Mouse (Mus musculus) heart, embryonic 15.5 days (tissue): ENCODE measurements around the gene Smurf2. TPM values are rescaled to one million over a fixed set of nuclear protein-coding genes. Genes with fewer than 3 reads are reported as not detected.

ENCODE experiments used
- ATAC-seq: fragments of 200-750 bp; cut with Nextera tagmentation; replicated peaks from 2 replicates; pipeline ENCODE4 v1.8.0; 2017; ENCODE audit warnings: low read depth, moderate TSS enrichment; ENCODE audit not compliant: insufficient number of reproducible peaks, insufficient read depth, low FRiP score
- H3K27ac ChIP-seq: fragments of 300-500 bp; sonication (generic); 2 replicates; pipeline ENCODE4 v1.5.1; 2015; ENCODE audit warnings: mild to moderate bottlenecking, inconsistent platforms
- H3K27me3 ChIP-seq: fragments of 300-500 bp; sonication (generic); 2 replicates; pipeline ENCODE4 v1.6.1; 2015; ENCODE audit warnings: inconsistent platforms
- H3K36me3 ChIP-seq: fragments of 300-500 bp; sonication (generic); 2 replicates; pipeline ENCODE4 v1.6.1; 2015; ENCODE audit warnings: mild to moderate bottlenecking, inconsistent platforms
- H3K4me1 ChIP-seq: fragments of 300-500 bp; sonication (generic); replicated peaks from 2 replicates; pipeline ENCODE4 v1.6.1; 2015; ENCODE audit warnings: inconsistent platforms
- H3K4me2 ChIP-seq: fragments of 300-500 bp; sonication (generic); 2 replicates; pipeline ENCODE4 v1.6.1; 2015; ENCODE audit warnings: inconsistent platforms, mild to moderate bottlenecking, moderate library complexity
- H3K4me3 ChIP-seq: fragments of 300-500 bp; sonication (generic); 2 replicates; pipeline ENCODE4 v1.5.1; 2015; ENCODE audit warnings: mild to moderate bottlenecking, inconsistent platforms
- H3K9ac ChIP-seq: fragments of 300-500 bp; sonication (generic); 2 replicates; pipeline ENCODE4 v1.6.1; 2015; ENCODE audit warnings: mild to moderate bottlenecking, inconsistent platforms
- H3K9me3 ChIP-seq: fragments of 300-500 bp; sonication (generic); replicated peaks from 2 replicates; pipeline ENCODE4 v1.6.1; 2016; ENCODE audit warnings: inconsistent platforms
- WGBS: fragments of 180-500 bp; shearing (Covaris S2); methylation state at CpG from one replicate; pipeline ENCODE4 v1.1.7; 2015; ENCODE audit warnings: mixed read lengths; 5-methylcytosine and 5-hydroxymethylcytosine counted together
- polyA plus RNA-seq: library from polyadenylated mRNA; unstranded; fragments of >200 nt; fragmentation: Nextera tagmentation; extraction: Ambion mirVana; gene quantifications from 2 replicates; pipeline ENCODE4 v1.2.1, GENCODE M21; 2015

The Smurf2 gene
- polyA plus RNA-seq, 1 experiment from 2014 or later, result 8.9 TPM

DNA sequence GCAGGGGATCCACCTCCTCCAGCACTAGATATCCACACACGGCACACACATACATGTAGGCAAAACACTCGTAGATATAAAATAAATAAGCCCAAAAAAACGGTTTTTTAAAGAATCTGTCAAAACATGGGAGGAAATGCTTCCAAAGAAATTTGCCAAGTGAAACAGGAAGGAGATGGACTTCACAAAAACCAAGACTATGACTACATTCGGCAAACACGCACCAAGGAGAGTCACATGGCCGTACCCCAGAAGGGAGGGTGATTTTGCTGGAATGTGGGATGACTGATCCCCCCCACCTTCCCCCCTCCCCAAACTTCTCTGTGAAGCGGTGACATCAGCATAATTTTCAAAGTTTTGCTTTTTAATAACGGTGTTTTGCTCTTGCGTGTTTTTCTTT, 33.6 kb upstream of the Smurf2 start:
- Histone ChIP-seq H3K9me3 (no peaks in the 10 kb centered on the region), H3K9ac (no peak overlapping the region), H3K4me2 (no peak overlapping the region), H3K4me3 (no peak overlapping the region), H3K27ac (no peak overlapping the region), H3K36me3 (no peaks in the 10 kb centered on the region), H3K4me1 (peaks cover 22% of the 10 kb centered on the region), H3K27me3 (no peaks in the 10 kb centered on the region)
- ATAC-seq, result no peak
- WGBS, result 63% methylated on average over 9 of the region's 9 CpGs

DNA sequence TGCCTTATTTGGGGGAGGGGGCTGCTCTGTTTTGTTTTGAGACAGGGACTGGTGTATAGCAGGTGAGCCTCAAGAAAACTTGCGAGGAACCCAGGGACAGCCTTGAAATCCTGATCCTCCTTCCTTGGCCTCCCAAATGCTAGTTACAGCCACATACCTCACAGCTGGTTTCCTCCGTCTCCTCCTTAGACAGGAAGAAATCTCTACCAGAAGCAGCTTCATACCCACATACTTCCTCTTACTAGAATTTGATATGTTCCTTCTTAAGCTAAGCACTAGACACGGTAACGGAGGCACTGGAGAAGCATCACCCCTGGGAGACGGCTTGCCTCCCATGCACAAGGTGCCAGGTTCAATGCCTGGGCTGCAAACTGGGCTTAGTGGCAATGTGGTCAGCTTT, 16.8 kb upstream of the Smurf2 start:
- H3K4me3 ChIP-seq, result no peak overlapping the region
- no peaks in the 10 kb centered on the region for H3K9me3 ChIP-seq
- H3K4me2 ChIP-seq, result no peak overlapping the region
- 73% methylated on average over 5 of the region's 5 CpGs for WGBS
- H3K9ac ChIP-seq, result no peak overlapping the region
- no peaks in the 10 kb centered on the region for H3K36me3 ChIP-seq
- H3K27ac ChIP-seq, result no peak overlapping the region
- no peak for ATAC-seq
- no peaks in the 10 kb centered on the region for H3K27me3 ChIP-seq
- H3K4me1 ChIP-seq, result no peaks in the 10 kb centered on the region

- Histone ChIP-seq H3K4me1 (no peaks in the 10 kb centered on the region), H3K9ac (no peak overlapping the region), H3K4me3 (no peak overlapping the region), H3K27ac (no peak overlapping the region), H3K9me3 (no peaks in the 10 kb centered on the region), H3K27me3 (no peaks in the 10 kb centered on the region), H3K4me2 (no peak overlapping the region), H3K36me3 (no peaks in the 10 kb centered on the region)
- no peak for ATAC-seq
- 69% methylated on average over 9 of the region's 9 CpGs for WGBS
Observed at GRCm38 (mm10) chr11:106930366-106930765, 9.9 kb upstream of the Smurf2 start.

DNA sequence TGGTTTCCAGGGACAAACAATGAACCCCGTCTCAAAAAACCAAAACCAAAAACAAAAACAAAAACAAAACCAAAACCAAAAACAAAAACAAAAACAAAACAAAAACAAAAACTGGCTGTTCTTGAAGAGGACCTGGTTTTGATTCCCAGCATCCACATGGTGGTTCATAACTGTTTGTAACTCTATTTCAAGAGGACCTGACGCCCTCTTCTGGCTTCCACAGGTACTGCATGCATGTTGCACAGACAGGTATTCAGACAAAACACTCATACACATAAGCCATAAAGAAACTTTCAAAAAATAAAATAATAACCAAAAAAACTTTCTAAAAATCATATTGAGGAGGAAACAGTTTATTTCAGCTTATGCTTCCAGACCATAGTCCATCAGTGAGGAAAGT, 8.4 kb upstream of the Smurf2 start:
- Histone ChIP-seq H3K27ac (no peak overlapping the region), H3K27me3 (no peaks in the 10 kb centered on the region), H3K4me3 (no peak overlapping the region), H3K4me2 (no peak overlapping the region), H3K4me1 (no peaks in the 10 kb centered on the region), H3K9me3 (no peaks in the 10 kb centered on the region), H3K9ac (no peak overlapping the region), H3K36me3 (no peaks in the 10 kb centered on the region)
- WGBS, result 61% methylated on average over 2 of the region's 2 CpGs
- no peak for ATAC-seq

DNA sequence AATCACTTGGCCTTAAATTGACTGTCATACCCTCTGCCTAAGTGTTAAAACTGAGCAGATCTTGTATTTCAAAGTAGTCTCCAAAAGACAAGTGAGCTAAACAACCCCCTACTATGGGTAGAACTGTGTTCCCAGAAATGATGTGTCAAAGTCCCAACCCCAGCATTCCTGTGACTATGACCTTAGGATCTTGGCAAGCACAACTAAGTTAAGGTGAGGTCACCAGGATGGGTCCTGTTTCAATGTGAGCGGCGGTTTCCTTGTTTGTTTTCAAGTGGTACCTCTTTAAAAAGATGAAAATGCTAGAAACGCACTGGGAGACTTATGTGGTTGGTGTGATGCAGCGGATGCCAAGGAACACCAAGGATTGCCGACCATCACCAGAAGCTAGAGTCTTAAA, 7.4 kb upstream of the Smurf2 start:
- Histone ChIP-seq H3K36me3 (no peaks in the 10 kb centered on the region), H3K27me3 (no peaks in the 10 kb centered on the region), H3K27ac (no peak overlapping the region), H3K4me2 (no peak overlapping the region), H3K4me1 (no peaks in the 10 kb centered on the region), H3K9me3 (no peaks in the 10 kb centered on the region), H3K4me3 (no peak overlapping the region), H3K9ac (no peak overlapping the region)
- no peak for ATAC-seq
- 91% methylated on average over 5 of the region's 5 CpGs for WGBS

GRCm38 (mm10) chr11:106927226-106927625, 6.7 kb upstream of the Smurf2 start:
- Histone ChIP-seq H3K4me1 (no peaks in the 10 kb centered on the region), H3K9me3 (no peaks in the 10 kb centered on the region), H3K36me3 (no peaks in the 10 kb centered on the region), H3K27ac (no peak overlapping the region), H3K4me3 (no peak overlapping the region), H3K27me3 (no peaks in the 10 kb centered on the region), H3K4me2 (no peak overlapping the region), H3K9ac (no peak overlapping the region)
- 93% methylated on average over 5 of the region's 5 CpGs for WGBS
- no peak for ATAC-seq

- H3K9me3 ChIP-seq, result no peaks in the 10 kb centered on the region
- no peak for ATAC-seq
- H3K4me2 ChIP-seq, result no peak overlapping the region
- no peaks in the 10 kb centered on the region for H3K36me3 ChIP-seq
- WGBS, result 71% methylated on average over 4 of the region's 4 CpGs
- H3K27me3 ChIP-seq, result no peaks in the 10 kb centered on the region
- H3K4me1 ChIP-seq, result no peaks in the 10 kb centered on the region
- H3K9ac ChIP-seq, result no peak overlapping the region
- no peak overlapping the region for H3K4me3 ChIP-seq
- no peak overlapping the region for H3K27ac ChIP-seq
Observed at GRCm38 (mm10) chr11:106926732-106927131, 6.2 kb upstream of the Smurf2 start.

DNA sequence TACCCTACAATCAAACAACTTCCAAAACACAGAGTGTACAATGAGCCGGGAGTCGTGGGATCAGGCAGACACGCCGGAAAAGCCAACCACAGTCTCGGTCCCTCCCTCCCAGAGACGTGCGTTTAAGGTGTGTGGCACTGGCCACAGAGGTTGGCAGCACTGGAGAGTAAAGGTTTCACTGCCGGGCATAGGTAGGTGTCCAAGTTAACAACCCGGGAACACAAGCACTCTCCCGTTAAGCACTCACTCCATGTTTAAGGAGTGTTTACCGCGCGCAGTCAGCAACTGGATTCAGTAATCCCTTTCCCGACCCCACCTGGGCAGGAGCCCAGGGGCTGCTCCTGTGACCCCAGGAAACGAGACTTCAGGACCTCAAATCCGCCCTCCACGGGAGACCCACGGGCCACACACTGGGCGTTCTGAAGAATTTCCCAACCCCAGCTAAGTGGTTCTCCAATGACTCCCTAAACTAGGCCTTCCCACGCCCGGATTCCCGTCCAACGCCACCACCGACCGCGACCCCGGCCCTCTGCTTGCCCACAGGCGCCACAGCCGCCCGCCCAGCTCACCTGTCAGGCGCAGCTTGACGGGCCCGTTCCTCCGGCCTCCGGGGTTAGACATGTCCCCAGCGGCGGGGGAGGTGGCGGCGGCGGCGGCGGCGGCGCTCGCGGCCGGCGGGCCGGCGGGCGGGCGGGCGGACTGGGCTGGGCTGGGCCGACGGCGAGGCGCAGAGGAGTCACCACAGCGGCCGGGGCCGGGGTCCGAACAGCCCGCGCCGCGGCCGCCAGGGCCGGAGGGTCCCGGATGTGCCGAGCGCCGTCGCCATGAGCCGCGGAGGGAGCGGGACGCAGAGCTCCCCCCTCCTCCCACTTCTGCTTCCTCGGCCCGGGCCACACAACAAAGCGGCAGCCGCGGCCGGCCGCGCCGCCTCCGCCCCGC, 634 bp downstream of the Smurf2 start:
- under 1% methylated on average over 79 of the region's 87 CpGs for WGBS
- Histone ChIP-seq H3K9ac (peak overlapping the region; percentile 96), H3K4me2 (peak overlapping the region; percentile 69), H3K36me3 (no peaks in the 10 kb centered on the region), H3K4me1 (peaks cover 15% of the 10 kb centered on the region), H3K9me3 (no peaks in the 10 kb centered on the region), H3K27me3 (no peaks in the 10 kb centered on the region), H3K27ac (peak overlapping the region; percentile 97), H3K4me3 (peak overlapping the region; percentile 93)
- peak; percentile 82 for ATAC-seq

DNA sequence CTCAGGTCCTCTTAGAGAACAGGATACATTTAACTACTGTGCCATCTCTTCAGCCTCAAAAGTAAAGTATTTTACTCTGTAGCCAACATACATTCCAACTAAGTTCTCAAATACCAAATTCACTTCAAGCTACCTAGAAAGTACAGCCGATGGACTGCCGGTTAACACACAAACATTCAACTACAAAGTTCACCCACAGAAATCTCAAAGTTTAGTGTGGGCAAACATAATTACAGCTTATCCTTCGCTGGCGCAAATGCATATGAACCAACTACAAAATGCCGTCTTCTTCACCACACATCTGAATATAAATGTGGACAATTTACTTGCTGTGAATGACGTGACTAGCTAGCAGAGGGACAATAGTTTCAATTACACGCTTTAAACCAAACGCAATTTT, 1.6 kb downstream of the Smurf2 start:
- 29% methylated on average over 8 of the region's 8 CpGs for WGBS
- no peak overlapping the region for H3K27ac ChIP-seq
- H3K36me3 ChIP-seq, result no peaks in the 10 kb centered on the region
- peak overlapping the region; percentile 69 for H3K4me2 ChIP-seq
- no peaks in the 10 kb centered on the region for H3K27me3 ChIP-seq
- H3K9ac ChIP-seq, result peak overlapping the region; percentile 96
- H3K4me1 ChIP-seq, result peaks cover 15% of the 10 kb centered on the region
- no peaks in the 10 kb centered on the region for H3K9me3 ChIP-seq
- ATAC-seq, result no peak
- peak overlapping the region; percentile 93 for H3K4me3 ChIP-seq

DNA sequence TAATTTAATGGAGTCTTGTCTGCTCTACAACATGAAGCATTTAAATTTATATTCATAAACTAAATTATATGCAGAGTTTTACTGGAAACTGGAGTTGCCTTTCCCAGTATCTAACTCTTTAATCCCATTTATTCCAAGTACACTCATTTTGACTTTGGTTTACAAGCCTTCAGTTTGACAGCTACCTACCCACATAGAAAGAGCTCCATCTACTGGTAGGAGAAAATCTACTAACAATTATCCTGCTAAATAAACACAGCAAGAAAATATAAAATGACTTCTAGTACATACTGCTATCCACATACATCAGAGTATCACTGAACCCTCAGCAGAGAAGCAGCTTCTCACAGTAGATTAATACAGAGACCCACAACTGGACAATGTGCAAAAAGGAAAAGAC, 9.3 kb downstream of the Smurf2 start:
- ATAC-seq, result no peak
- Histone ChIP-seq H3K9me3 (no peaks in the 10 kb centered on the region), H3K27ac (no peak overlapping the region), H3K4me3 (no peak overlapping the region), H3K4me2 (no peak overlapping the region), H3K27me3 (no peaks in the 10 kb centered on the region), H3K4me1 (no peaks in the 10 kb centered on the region; the same call in 1 of the 2 replicates), H3K9ac (no peak overlapping the region), H3K36me3 (no peaks in the 10 kb centered on the region)

DNA sequence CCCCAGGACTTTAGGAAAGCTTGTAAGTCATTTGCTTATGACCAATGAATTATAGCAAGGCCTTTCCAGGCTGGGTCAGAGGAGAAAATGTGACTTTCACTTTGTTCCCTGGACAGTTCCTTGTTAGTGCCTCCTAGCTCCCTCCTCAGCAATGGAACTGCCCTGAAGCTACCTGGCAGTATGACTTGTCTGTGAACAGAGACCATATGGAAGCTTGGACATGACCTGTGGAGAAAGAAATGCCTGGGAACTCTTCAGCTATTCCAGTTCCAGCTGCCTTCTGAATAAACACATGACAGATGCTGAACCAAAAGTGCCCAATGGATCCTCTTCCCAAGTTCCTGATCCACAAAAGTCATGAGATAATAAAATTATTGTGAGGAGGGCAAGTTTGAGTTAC, 12.5 kb downstream of the Smurf2 start:
- H3K4me1 ChIP-seq, result peaks cover 5% of the 10 kb centered on the region
- H3K4me2 ChIP-seq, result no peak overlapping the region
- H3K36me3 ChIP-seq, result no peaks in the 10 kb centered on the region; the same call in 1 of the 2 replicates
- H3K27ac ChIP-seq, result no peak overlapping the region
- H3K9ac ChIP-seq, result no peak overlapping the region
- no peak overlapping the region for H3K4me3 ChIP-seq
- no peak for ATAC-seq
- H3K27me3 ChIP-seq, result no peaks in the 10 kb centered on the region
- no peaks in the 10 kb centered on the region for H3K9me3 ChIP-seq

GRCm38 (mm10) chr11:106907253-106907652, 13.3 kb downstream of the Smurf2 start:
- WGBS, result 73% methylated on average over 1 of the region's 1 CpGs
- Histone ChIP-seq H3K9me3 (no peaks in the 10 kb centered on the region), H3K27me3 (no peaks in the 10 kb centered on the region), H3K4me3 (no peak overlapping the region), H3K4me2 (no peak overlapping the region), H3K36me3 (no peaks in the 10 kb centered on the region; the same call in 1 of the 2 replicates), H3K4me1 (peaks cover 5% of the 10 kb centered on the region), H3K27ac (no peak overlapping the region), H3K9ac (no peak overlapping the region)
- ATAC-seq, result no peak
